Mouse (Mus musculus): ENCODE data around the gene Immp1l.

- TF ChIP-seq GATA1 (IDR thresholded peaks at IDR 0.05; ENCODE audit: borderline replicate concordance, low read length): no peak
- TF ChIP-seq CTCF (IDR thresholded peaks at IDR 0.05; ENCODE audit: low read depth, low read length): no peak
- no peak for TF ChIP-seq GATA2 (IDR thresholded peaks at IDR 0.05; ENCODE audit: borderline replicate concordance, low read depth, low read length)
Measured at GRCm38 (mm10) chr2:105950131-105950530, 45.7 kb downstream of the Immp1l start.
